Mouse (Mus musculus): ENCODE measurements around the gene Atg9b.

Atg9b gene

DNA sequence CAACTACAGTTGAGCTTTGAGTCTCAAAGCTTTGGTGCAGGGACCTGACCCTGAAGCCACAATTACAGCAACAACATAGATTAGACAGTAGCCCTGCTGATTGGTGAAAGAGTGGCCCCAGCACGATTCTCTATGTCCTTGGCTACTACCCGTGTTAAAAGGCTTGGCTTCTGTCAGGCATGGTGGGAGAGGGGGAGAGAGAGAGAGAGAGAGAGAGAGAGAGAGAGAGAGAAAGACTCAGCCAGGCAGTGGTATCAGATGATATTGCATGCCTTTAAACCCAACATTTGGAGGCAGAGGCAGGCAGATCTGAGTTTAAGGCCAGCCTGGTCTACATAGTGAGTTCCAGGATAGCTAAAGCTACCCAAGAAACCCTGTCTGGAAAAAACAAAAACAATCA, 10.0 kb downstream of the Atg9b start:
- no peak for DNase-seq (ENCODE audit: low read depth in 1 of 2, low spot score in 2 of 2)

DNA sequence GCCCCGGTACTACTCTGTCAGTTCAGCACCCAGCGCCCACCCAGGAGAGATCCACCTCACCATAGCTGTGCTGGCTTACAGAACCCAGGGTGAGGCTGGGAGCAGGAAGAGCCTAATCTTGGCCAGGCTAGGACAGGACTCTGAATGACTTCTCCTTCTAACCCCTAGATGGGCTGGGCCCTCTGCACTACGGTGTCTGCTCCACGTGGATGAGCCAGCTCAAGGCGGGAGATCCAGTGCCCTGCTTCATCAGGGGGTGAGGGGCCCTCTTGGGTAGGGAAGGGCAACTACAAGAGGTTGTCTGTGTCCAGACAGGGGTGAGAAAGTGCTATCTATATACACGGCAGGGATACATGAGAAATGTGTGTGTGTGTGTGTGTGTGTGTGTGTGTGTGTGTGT, 10.5 kb downstream of the Atg9b start:
- DNase-seq (ENCODE audit: low read depth in 1 of 2, low spot score in 2 of 2), result no peak

DNA sequence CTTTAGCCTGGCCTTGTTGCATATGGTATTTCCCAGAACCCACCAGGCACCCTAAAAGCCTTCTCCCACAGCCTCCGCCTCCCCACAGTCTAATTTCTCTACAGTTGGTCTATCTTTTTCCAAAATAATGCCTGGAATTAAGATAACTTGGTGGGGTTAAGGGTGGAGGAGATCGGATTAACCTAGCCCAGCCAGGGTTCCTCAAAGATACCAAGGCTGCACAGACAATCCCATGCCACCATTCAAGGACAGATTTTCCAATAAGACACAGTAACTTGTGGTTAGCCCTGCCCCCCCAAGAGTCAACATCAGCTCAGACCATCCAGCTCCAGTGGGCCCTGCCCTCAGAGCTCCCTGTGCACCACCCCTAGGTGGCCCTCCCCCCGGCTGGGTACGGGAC, 11.4 kb downstream of the Atg9b start:
- DNase-seq (ENCODE audit: low read depth in 1 of 2, low spot score in 2 of 2), result no peak

DNA sequence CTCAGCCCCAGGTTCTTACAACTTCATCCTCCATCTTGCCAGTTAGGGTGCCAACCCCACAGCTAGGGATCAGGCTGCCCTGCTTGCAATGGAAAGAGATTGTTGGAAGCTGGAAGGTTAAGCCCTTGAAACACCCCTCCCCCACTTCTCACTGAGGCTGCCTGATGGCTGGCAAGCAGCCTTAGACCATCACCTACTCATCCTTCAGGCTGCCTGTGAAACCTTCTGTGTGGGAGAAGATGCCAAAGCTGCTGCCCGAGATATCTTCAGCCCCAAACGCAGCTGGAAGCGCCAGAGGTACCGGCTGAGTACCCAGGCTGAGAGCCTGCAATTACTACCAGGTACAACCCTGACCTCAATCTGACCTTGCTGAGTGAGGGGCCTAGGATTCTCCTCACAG, 12.4 kb downstream of the Atg9b start:
- no peak for DNase-seq (ENCODE audit: low read depth in 1 of 2, low spot score in 2 of 2)

DNA sequence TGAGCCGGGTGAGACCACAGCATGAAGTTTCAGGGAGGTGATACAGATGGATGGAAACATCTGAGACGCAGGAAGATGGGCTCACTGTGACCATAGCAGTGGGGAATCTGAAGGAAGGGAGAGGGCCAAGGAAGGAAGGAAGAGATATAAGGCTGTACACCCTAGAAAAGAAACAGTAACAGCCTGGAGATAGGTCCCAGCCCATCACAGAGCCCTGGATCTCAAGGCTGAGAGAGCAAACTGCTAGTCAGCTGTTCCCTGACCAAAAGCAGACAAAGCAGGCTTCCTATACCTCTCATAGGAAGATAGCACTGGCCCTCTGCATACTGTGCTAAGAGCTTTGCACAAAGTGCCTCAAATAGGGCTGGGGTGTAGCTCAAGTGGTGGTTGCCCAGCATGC, 13.2 kb downstream of the Atg9b start:
- DNase-seq (ENCODE audit: low read depth in 1 of 2, low spot score in 2 of 2), result no peak

DNA sequence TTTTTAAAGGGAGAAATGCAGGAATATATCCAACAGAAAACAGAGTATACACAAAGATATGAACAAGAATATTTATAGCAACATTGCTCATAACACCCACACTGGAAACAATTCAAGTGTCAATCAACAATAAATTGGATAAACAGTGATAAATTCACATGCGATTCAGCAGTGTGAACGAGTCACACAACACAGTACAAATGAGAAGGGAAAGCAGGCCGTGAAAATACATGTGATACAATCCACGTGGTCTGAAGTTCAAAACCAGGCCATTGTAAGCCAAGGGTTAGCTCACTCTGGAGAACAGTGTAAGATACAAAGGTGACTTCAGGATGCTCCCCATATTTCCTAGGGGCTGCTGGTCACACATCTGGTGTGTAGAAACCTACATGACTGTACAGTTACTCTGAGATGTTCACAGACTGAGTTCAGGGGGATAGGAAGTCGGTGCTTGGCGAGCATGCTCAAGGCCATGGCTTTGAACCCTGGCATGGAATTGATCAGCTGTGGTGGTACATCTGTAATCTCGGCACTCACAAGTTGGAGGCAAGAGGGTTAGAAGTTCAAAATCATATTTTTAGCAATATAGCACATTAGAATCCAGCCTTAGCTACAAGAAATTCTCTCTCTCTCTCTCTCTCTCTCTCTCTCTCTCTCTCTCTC, 17.1 kb downstream of the Atg9b start:
- DNase-seq (ENCODE audit: low read depth in 1 of 2, low spot score in 2 of 2), result no peak

DNA sequence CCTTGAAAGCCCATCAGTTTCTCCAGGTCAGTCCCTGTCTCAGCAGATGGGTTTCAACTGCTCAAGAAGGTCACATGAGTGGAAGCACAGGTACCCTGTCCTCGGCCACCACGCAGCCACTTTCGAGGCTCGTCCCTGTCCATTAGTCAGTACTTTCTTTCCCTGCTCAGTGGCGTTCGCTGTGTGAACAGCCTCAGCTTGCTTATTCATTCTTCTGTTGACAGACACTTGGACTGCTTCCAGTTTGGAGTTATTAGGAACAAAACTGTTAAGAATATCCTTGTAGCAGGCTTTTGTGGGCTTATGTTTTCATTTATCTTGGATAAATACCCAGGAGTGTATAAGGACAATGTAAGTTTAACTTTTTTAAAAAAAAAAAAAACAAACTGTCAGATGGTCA, 17.7 kb downstream of the Atg9b start:
- no peak for DNase-seq (ENCODE audit: low read depth in 1 of 2, low spot score in 2 of 2)

DNA sequence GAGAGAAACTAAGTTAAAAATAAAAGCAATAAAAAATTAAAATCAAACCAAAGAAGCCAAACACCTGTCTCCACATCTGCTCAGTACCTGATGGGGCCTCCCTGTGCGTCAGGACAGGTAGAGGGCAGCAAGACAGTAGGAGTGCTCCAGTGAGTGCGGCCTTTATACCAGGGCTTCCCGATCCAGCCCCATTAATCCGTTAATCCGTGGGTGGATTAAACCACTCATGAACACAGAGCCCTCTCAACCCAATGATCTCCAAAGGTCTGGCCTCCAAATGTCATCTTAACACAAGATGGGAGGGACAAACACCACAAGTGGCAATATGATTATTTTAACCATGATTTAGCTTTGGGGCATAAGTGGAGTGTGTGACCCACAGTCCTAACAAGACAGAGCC, 18.1 kb downstream of the Atg9b start:
- no peak for DNase-seq (ENCODE audit: low read depth in 1 of 2, low spot score in 2 of 2)

DNA sequence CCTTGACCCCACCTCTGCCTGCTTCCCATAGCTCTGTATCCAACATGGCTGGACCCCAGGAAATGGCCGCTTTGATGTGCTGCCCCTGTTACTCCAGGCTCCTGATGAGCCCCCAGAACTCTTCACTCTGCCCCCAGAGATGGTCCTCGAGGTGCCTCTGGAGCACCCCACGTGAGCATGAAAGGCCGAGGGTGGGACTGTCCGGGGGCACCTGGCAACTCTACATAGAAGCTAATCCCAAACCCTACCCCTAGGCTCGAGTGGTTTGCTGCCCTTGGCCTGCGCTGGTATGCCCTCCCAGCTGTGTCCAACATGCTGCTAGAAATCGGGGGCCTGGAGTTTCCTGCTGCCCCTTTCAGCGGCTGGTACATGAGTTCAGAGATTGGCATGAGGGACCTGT, 22.2 kb downstream of the Atg9b start:
- no peak for DNase-seq (ENCODE audit: low read depth in 1 of 2, low spot score in 2 of 2)

DNA sequence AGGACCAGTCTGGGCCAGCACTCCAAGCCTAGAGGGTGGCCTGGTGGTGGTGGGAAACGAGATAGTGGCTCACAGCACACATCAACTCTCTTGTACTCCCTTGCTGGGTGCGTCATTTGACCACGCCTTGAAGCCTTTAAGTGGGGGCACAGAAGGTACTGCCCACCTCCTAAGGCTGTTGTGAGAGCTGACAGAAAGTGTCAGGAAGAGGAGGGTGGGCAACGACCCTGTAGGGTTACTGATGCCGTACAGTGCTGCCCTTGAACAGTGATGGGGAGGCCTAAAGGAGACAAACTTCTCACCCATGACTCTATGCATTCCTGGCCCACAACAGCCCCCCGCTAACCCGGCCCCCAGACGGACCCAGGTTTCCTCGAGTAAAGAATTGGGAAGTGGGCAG, 25.5 kb downstream of the Atg9b start:
- DNase-seq (ENCODE audit: low read depth in 1 of 2, low spot score in 2 of 2), result no peak

DNA sequence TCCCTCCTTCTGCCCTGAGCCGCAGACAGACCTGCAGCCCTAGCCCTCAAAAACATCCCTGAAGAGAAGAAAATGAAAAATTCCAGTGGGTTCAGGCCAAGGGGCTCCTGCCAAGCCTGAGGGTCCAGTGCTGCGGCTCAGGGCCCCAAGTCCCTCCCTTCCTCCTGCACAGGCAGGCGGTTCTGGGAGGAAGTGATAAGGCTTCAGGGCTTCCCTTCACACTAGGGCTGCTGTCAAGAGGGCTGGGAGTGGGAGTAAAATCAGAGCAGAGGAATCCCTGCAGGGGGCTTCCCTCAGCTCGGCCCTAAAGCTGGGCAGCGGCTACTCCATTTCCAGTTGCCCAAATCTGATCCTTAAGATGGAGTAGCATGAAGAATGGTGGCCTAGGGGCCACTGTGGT, 26.4 kb downstream of the Atg9b start:
- no peak for DNase-seq (ENCODE audit: low read depth in 1 of 2, low spot score in 2 of 2)

DNA sequence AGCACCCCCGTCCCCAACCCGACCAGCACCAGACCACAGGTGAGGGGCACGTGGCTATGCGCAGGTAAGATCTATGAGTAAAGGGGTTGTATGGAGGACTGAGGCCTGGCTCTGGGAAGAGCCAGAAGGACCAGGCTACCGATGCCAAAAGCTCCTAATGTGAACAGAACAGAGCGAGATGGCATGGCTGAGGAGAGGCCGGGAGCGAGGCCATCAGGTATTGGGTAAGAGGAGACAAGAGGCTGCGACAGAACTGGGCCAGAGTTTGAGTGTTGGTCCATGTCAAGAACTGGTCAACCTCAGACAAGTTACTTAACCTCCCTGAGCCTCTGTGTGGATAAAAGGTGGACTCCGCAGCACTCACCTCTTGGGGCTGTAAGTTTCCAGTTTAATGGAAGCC, 27.0 kb downstream of the Atg9b start:
- no peak for DNase-seq (ENCODE audit: low read depth in 1 of 2, low spot score in 2 of 2)

DNA sequence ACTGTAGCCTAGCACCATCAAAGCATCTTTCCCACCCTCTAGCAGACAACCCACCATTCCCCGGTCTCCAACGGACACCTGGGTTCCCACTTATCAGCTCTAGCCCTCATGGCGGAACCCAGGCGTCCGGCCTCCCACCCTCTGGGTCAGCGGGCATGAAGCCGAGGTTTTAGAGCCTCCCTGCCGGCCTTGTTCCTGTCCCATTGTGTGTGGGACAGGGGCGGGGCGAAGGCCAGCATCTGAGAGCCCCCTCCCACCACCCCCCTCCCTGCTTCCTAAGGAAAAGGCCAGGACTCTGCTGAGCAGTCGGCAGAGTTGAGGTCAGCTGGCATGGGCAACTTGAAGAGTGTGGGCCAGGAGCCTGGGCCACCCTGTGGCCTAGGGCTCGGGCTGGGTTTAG, 27.4 kb downstream of the Atg9b start, which contains the start of gene Nos3:
Gene Nos3, plus strand, starts transcription at position 303 of the 400 bp plus-strand sequence.
- no peak for DNase-seq (ENCODE audit: low read depth in 1 of 2, low spot score in 2 of 2)

DNA sequence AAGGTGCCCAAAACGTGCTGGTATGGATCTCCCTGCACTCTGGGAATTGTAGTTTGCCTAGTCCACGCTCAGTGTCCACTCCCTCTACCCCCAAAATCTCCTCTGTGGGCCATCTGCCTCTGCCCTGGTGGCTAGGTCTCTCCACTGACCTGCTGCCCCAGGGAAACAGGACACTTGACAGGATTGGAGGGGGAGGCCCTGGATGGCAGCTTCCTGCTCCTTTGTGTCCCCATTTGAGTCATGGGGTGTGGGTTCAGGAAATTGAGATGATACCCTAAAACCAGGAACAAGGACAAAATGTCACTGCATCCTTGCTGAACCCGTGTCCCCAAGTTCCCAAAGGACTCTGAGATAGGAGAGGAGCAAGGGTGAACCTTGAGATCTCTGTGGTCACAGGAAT, 27.9 kb downstream of the Atg9b start:
- no peak for DNase-seq (ENCODE audit: low read depth in 1 of 2, low spot score in 2 of 2)

DNA sequence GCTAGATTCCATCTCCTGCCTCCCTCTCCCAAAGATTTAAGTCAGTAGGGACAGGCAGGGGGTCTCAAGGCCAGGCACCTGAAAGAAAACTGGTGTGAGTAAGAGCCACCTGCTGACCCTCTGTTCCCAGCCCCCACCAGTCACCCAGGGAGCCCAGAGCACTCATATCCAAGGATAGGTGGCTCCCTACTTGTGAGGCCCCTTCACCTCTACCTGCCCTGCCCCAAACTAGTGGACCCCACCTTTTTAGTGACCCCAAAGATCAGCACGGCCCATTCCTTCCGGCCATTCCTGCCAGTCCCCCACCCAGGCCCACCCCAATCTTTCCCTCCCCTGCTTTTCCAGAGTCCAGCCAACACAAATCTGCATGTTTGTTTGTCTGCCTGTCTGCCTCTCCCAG, 28.5 kb downstream of the Atg9b start:
- DNase-seq (ENCODE audit: low read depth in 1 of 2, low spot score in 2 of 2), result no peak

DNA sequence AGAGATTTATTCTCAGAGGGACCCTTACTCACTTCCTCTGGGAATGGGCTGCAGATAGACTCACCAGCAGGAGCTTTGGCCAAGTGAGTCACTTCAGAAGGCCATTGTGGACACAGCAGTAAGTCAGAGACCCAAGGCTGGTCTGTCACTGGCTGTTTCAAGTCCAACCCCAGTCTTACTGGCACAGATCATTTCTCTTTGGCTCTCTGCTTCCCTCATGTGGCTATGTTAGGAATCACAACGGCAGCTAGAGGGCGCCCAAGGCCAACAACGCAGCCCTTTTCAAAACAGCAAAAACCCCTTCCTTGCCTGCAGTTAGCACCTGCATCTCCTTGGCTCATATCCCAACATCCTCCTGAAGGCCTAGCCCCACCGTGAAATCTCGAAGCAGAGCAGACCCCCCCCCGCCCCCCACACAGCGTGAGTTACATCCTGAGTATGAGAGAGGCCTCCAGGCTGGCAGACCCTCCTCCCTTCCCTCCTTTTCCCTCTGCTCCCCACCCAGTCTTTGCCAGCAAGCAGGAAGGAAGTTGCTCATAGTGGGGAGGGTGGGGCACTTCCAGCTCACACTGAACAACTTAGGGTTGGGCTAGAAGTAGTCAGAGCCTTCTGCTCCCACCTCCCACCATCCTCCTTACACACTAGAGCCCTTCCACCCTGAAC, 31.0 kb downstream of the Atg9b start:
- peak; percentile 34 to 58 for DNase-seq (ENCODE audit: low read depth in 1 of 2, low spot score in 2 of 2)

DNA sequence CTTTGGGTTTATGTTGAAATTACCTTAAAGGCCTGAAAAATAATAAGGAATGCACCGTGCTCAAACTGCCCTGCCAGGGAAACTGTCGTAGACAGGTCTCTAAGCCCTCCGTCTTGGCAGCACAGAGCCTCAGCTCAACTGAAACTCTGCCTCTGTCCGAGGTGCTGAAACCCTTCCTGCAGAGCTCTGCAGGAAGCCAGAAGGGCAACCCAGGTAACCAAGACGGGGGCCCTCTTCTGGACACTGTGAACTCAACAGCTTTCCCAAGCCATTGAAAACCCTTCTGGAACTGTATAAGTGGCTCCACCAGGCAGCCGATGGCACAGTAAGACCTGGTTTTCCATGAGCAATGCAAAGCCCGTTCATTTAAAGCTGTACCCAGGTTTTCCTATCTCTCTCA, 34.5 kb downstream of the Atg9b start:
- no peak for DNase-seq (ENCODE audit: low read depth in 1 of 2, low spot score in 2 of 2)

DNA sequence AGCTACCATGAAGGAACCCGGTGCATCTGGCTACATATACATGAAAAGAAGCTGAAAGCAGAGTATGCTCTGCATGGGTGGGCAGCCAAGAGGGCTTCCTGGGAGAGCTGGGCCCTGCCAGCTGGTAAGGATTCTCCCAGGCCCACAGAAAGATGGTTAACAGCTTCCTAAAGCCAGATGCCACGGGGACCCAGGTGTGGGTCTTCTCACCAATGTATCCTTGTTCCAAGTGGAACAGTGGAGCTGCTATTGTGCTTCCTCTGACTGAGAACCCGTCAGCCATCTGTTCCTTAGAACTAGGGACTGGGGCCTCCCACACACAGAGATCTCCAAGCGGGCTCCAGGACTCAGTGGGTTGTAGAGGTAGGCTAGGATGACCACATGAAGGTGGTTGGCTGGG, 35.2 kb downstream of the Atg9b start:
- DNase-seq (ENCODE audit: low read depth in 1 of 2, low spot score in 2 of 2), result no peak

DNA sequence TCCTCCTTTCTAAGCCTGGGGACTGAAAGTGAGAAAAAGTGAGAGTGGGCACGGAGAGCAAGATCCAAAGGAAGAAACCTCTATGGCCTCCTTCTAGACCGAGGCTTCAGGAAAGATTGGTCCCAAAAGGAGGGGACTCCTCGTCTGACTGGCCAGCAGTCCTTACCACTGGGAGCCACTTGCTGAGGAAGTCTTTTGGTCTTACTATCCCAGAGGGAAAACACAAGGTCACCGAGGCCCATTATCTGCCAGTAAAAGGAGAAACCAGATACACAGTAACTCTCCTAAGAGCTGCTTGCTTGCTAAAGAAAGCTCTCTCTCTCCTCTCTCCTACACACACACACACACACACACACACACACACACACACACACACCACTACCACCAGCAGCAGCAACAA, 38.6 kb downstream of the Atg9b start:
- no peak for DNase-seq (ENCODE audit: low read depth in 1 of 2, low spot score in 2 of 2)

DNA sequence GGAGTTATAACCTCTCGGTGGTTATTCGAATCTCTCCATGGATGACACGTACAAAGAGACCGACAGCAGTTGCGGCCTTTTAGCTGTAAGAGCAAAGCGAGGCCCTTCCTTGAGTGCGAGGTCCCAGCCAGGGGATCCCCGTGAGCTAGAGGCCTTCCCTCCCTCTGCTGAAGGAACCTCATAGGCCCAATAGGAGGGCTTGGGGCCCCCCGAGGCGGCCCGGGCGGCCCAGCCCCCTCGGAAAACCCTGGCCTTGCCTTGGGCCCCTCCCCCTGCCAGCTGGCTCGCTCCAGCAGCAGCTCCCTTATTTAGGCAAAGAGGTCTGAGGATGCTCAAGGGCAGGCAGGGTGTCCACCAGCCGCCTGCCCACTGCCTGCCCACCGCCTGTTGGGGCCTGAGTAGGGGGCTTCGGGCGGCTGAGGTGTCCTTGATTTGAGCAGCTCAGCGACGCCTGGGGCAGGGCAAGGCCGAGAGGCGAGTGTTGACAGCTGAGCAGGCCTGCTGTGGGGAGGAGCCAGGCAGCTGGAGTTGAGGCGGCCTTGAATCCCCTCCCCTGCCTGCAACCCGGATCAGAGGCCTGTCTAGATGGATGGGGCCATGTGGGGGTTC, 39.6 kb downstream of the Atg9b start:
- DNase-seq (ENCODE audit: low read depth in 1 of 2, low spot score in 2 of 2), result no peak

DNA sequence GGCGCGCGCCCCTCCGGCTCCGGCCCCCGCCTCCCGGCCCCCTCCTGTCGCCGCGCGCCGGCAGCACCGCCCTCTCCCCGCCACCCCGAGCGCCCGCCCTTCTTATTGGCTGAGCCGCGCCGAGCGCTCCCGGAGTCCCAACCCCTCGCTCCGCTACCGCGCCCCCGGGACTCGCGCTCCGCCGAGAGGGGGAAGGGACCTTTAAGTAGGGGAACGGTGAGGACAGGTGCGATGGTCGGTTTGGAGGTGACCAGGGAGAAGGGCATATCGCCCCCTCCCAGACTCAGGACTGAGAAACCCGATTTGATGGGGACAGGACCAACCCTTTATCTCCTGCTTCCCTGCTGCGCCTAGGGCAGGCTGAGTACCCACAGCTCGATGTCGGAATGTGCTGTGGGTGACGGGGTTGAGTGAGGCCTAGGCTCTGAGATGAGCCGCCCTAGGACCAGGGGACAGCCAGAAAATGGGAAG, 40.2 kb downstream of the Atg9b start:
- DNase-seq (ENCODE audit: low read depth in 1 of 2, low spot score in 2 of 2), result no peak

DNA sequence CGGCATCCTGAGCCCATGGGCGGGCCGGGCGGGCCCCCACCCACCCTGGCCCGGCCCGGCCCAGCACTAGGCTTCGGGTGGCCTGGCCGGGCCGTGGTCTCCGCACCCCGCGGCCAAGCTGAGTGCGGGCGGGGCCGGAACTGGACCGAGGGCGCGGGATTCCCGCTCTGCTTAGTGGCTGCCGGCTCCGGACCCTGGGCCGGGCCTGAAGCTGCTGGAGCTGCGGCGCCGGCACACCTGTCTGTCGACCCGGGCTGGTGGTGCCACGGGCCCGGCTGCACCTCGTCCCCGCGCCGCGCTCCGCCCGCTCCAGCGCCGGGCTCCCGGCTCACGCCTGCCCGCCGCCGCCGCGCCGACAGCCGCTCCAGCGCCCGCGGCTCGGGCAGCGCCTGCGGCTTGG, 40.7 kb downstream of the Atg9b start, which contains the start of gene Kcnh2:
Gene Kcnh2, minus strand, starts transcription at position 327 of the 400 bp plus-strand sequence.
- DNase-seq (ENCODE audit: low read depth in 1 of 2, low spot score in 2 of 2), result no peak

Measured in monocyte, adult 2 months (primary cell).